ENCODE assay signal across 30 mouse cellular contexts in genomic region chr7:128294785-128295184, GRCm38 (mm10). TPM values are rescaled to one million over a fixed set of nuclear protein-coding genes. Genes with fewer than 3 reads are reported as not detected.
DNase-seq lines count a peak whose midpoint lies in the region; ATAC-seq and TF ChIP-seq lines count a peak whose summit lies in the region.
"Had no signal": no experiment of that assay in that cellular context is flagged by ENCODE, and none has a peak within 500 bp of the region (broad histone marks: within the 10 kb centered on the region; RNA-seq: fewer than 3 reads in every experiment).

No protein-coding gene starts in this region.

- no peak for TF ChIP-seq RAD21 in MEL (IDR thresholded peaks at IDR 0.05; ENCODE audit: low read depth, low read length)

- H3K4me3 ChIP-seq in MEL (ENCODE audit: control insufficient read depth in 1 of 2, insufficient read depth in 1 of 2, low read depth in 2 of 2, low read length in 2 of 2): no peak overlapping the region
- no peak overlapping the region for H3K4me3 ChIP-seq in liver, embryonic 12.5 days
- no peak overlapping the region for H3K4me3 ChIP-seq in liver, embryonic 15.5 days (replicated peaks)
- no peak overlapping the region for H3K4me3 ChIP-seq in limb, embryonic 10.5 days
- no peak overlapping the region for H3K4me3 ChIP-seq in stomach, postnatal 0 days (ENCODE audit: low read depth, low read length)
- no peak overlapping the region for H3K4me3 ChIP-seq in intestine, embryonic 15.5 days (replicated peaks)
- H3K4me3 ChIP-seq: forebrain, embryonic 10.5 days; forebrain, embryonic 13.5 days; gastrocnemius, adult 2 months; heart, embryonic 12.5 days; heart, embryonic 15.5 days; hindbrain, embryonic 10.5 days; hindbrain, embryonic 13.5 days had no signal

- H3K79me2 ChIP-seq in MEL (ENCODE audit: control insufficient read depth, insufficient read depth, low read length, poor library complexity): peaks cover 21% of the 10 kb centered on the region

- no peak for TF ChIP-seq POLR2A in MEL (IDR thresholded peaks at IDR 0.05; ENCODE audit: control insufficient read depth in 1 of 2, insufficient read depth in 1 of 2, low read depth in 1 of 2, low read length in 2 of 2, poor library complexity in 1 of 2)

- no peak overlapping the region for H3K9ac ChIP-seq in MEL (ENCODE audit: control insufficient read depth, low read depth, low read length, poor library complexity, severe bottlenecking)
- 0 out of 2 replicates have a peak overlapping the region, but pooled peaks have one; percentile 3 for H3K9ac ChIP-seq in liver, embryonic 12.5 days
- H3K9ac ChIP-seq in liver, embryonic 15.5 days: 0 out of 2 replicates have a peak overlapping the region, but pooled peaks have one; percentile 6
- H3K9ac ChIP-seq in stomach, postnatal 0 days (ENCODE audit: low read length): no peak overlapping the region
- H3K9ac ChIP-seq in intestine, embryonic 15.5 days: no peak overlapping the region
- H3K9ac ChIP-seq: forebrain, embryonic 13.5 days; heart, embryonic 12.5 days; heart, embryonic 15.5 days; hindbrain, embryonic 13.5 days had no signal

- 58% methylated on average over 10 of the region's 10 CpGs for WGBS in liver, embryonic 12.5 days (ENCODE audit: insufficient replicate concordance)
- 52% methylated on average over 10 of the region's 10 CpGs for WGBS in liver, embryonic 15.5 days (ENCODE audit: insufficient replicate concordance)
- 92% methylated on average over 10 of the region's 10 CpGs for WGBS in limb, embryonic 10.5 days
- WGBS in stomach, postnatal 0 days: 84% methylated on average over 10 of the region's 10 CpGs
- 87% methylated on average over 10 of the region's 10 CpGs for WGBS in intestine, embryonic 15.5 days

- no peak for TF ChIP-seq CTCF in MEL (IDR thresholded peaks at IDR 0.05 in 2 of 3, conservative IDR thresholded peaks at IDR 0.05 in 1 of 3; ENCODE audit: control insufficient read depth in 1 of 3, insufficient read depth in 1 of 3, low read depth in 2 of 3, low read length in 3 of 3, poor library complexity in 1 of 3, severe bottlenecking in 1 of 3)
- no peak for TF ChIP-seq CTCF in stomach, postnatal 0 days (IDR thresholded peaks at IDR 0.05; ENCODE audit: low read depth)

- no peak for TF ChIP-seq EP300 in MEL (IDR thresholded peaks at IDR 0.05; ENCODE audit: low read depth in 1 of 2, low read length in 2 of 2)
- no peak for TF ChIP-seq EP300 in stomach, postnatal 0 days (optimal IDR thresholded peaks at IDR 0.05)

- peak; percentile 58; the same call in 1 of the 2 replicates for ATAC-seq in erythroid progenitor cell, adult 5-6 weeks (replicated peaks; ENCODE audit: low FRiP score, poor library complexity, severe bottlenecking)
- peak; percentile 40; the same call in 1 of the 2 replicates for ATAC-seq in liver, embryonic 12.5 days
- ATAC-seq in liver, embryonic 15.5 days (ENCODE audit: insufficient read depth): peak; percentile 43
- no peak for ATAC-seq in stomach, postnatal 0 days (ENCODE audit: low FRiP score, low TSS enrichment)
- no peak for ATAC-seq in intestine, embryonic 15.5 days
- ATAC-seq: forebrain, embryonic 13.5 days; forebrain, embryonic 16.5 days; hindbrain, embryonic 16.5 days; Patski had no signal

- no peaks in the 10 kb centered on the region for H3K9me3 ChIP-seq in MEL (replicated peaks; ENCODE audit: insufficient read depth, low read length)
- no peaks in the 10 kb centered on the region for H3K9me3 ChIP-seq in liver, embryonic 12.5 days (replicated peaks)
- H3K9me3 ChIP-seq in liver, embryonic 15.5 days (replicated peaks): no peaks in the 10 kb centered on the region
- H3K9me3 ChIP-seq in limb, embryonic 10.5 days (replicated peaks): no peaks in the 10 kb centered on the region
- no peaks in the 10 kb centered on the region for H3K9me3 ChIP-seq in stomach, postnatal 0 days (ENCODE audit: control insufficient read depth, low read length)
- H3K9me3 ChIP-seq in intestine, embryonic 15.5 days: no peaks in the 10 kb centered on the region
- H3K9me3 ChIP-seq: forebrain, embryonic 10.5 days; forebrain, embryonic 13.5 days; heart, embryonic 12.5 days; heart, embryonic 15.5 days; hindbrain, embryonic 10.5 days; hindbrain, embryonic 13.5 days had no signal

- no peak for DNase-seq in MEL (ENCODE audit: low read depth, low spot score)
- DNase-seq in right cerebral cortex, adult 2 months (ENCODE audit: low spot score in 2 of 2): no peak
- no peak for DNase-seq in limb, embryonic 10.5 days (ENCODE audit: low spot score)
- DNase-seq in stomach, postnatal 0 days (ENCODE audit: low spot score): no peak
- DNase-seq: adrenal gland, postnatal 10 days; adrenal gland, postnatal 36 days; cerebellum, adult 2 months; cerebellum, adult 9-11 months; cerebellum, postnatal 36 days; embryo, embryonic 11 days; gastrocnemius, adult 2 months; gastrocnemius, postnatal 14 days; heart, adult 18-20 months; heart, postnatal 10 days; heart, postnatal 36 days had no signal

- peak overlapping the region; percentile 93 for H3K4me2 ChIP-seq in liver, embryonic 12.5 days
- H3K4me2 ChIP-seq in liver, embryonic 15.5 days: peak overlapping the region; percentile 48
- no peak overlapping the region for H3K4me2 ChIP-seq in stomach, postnatal 0 days (replicated peaks; ENCODE audit: low read depth)
- H3K4me2 ChIP-seq in intestine, embryonic 15.5 days (replicated peaks): no peak overlapping the region
- H3K4me2 ChIP-seq: forebrain, embryonic 13.5 days; heart, embryonic 12.5 days; heart, embryonic 15.5 days; hindbrain, embryonic 13.5 days had no signal

- H3K36me3 ChIP-seq in MEL (ENCODE audit: control insufficient read depth in 1 of 2, insufficient read depth in 2 of 2, low read length in 2 of 2): peaks cover 0 to 36% of the 10 kb centered on the region in 2 experiments; a peak in 3 of 4 replicates
- H3K36me3 ChIP-seq in liver, embryonic 12.5 days: peaks cover 63% of the 10 kb centered on the region
- peaks cover 43% of the 10 kb centered on the region for H3K36me3 ChIP-seq in liver, embryonic 15.5 days (replicated peaks)
- H3K36me3 ChIP-seq in limb, embryonic 10.5 days: peaks cover 32% of the 10 kb centered on the region
- H3K36me3 ChIP-seq in stomach, postnatal 0 days (ENCODE audit: control insufficient read depth, insufficient read depth, low read length): 0 out of 2 replicates have a peak, but pooled peaks cover 2% of the 10 kb centered on the region
- H3K36me3 ChIP-seq in intestine, embryonic 15.5 days: 0 out of 2 replicates have a peak, but pooled peaks cover 4% of the 10 kb centered on the region

- peaks cover 14 to 28% of the 10 kb centered on the region in 2 experiments for H3K4me1 ChIP-seq in MEL (ENCODE audit: control insufficient read depth in 1 of 2, insufficient read depth in 2 of 2, low read length in 2 of 2)
- H3K4me1 ChIP-seq in liver, embryonic 12.5 days: peaks cover 87% of the 10 kb centered on the region
- H3K4me1 ChIP-seq in liver, embryonic 15.5 days (replicated peaks): peaks cover 80% of the 10 kb centered on the region
- H3K4me1 ChIP-seq in limb, embryonic 10.5 days: peaks cover 25% of the 10 kb centered on the region
- 0 out of 2 replicates have a peak, but pooled peaks cover 4% of the 10 kb centered on the region for H3K4me1 ChIP-seq in stomach, postnatal 0 days (replicated peaks; ENCODE audit: control insufficient read depth, insufficient read depth)
- peaks cover 18% of the 10 kb centered on the region for H3K4me1 ChIP-seq in intestine, embryonic 15.5 days (replicated peaks)

- no peaks in the 10 kb centered on the region for H3K27me3 ChIP-seq in MEL (ENCODE audit: control insufficient read depth in 1 of 2, insufficient read depth in 2 of 2, low read length in 2 of 2)
- H3K27me3 ChIP-seq in liver, embryonic 12.5 days (replicated peaks): no peaks in the 10 kb centered on the region
- H3K27me3 ChIP-seq in liver, embryonic 15.5 days: no peaks in the 10 kb centered on the region
- H3K27me3 ChIP-seq in limb, embryonic 10.5 days (ENCODE audit: low read depth, poor library complexity, severe bottlenecking): no peaks in the 10 kb centered on the region
- no peaks in the 10 kb centered on the region for H3K27me3 ChIP-seq in stomach, postnatal 0 days (ENCODE audit: control insufficient read depth, insufficient read depth, low read length)
- no peaks in the 10 kb centered on the region for H3K27me3 ChIP-seq in intestine, embryonic 15.5 days (replicated peaks)
- H3K27me3 ChIP-seq: forebrain, embryonic 13.5 days; heart, embryonic 12.5 days; heart, embryonic 15.5 days; hindbrain, embryonic 13.5 days; Patski had no signal

- H3K27ac ChIP-seq in MEL (ENCODE audit: control insufficient read depth, low read depth, low read length): no peak overlapping the region
- peak overlapping the region; percentile 94 for H3K27ac ChIP-seq in liver, embryonic 12.5 days
- H3K27ac ChIP-seq in liver, embryonic 15.5 days (replicated peaks): peak overlapping the region; percentile 90
- H3K27ac ChIP-seq in limb, embryonic 10.5 days: no peak overlapping the region
- H3K27ac ChIP-seq in stomach, postnatal 0 days (replicated peaks): no peak overlapping the region
- H3K27ac ChIP-seq in intestine, embryonic 15.5 days: no peak overlapping the region
- H3K27ac ChIP-seq: forebrain, embryonic 10.5 days; forebrain, embryonic 13.5 days; gastrocnemius, adult 2 months; heart, embryonic 15.5 days; hindbrain, embryonic 10.5 days; hindbrain, embryonic 13.5 days had no signal

RNA-seq across cellular contexts. Expression of gene BC017158, which starts 3.2 kb away (rescaled TPM):
- total RNA-seq in MEL (2012; rRNA removed): 16.2 and 19.8 TPM in 2 replicates
- polyA plus RNA-seq in MEL (2012; ENCODE audit: insufficient read depth in 1 of 2, insufficient read length in 2 of 2, low read depth in 1 of 2, low replicate concordance in 2 of 2, missing spikeins in 1 of 2): 10 to 100 TPM in 1 of 2 experiments, not detected in 1; 41.6 TPM
- 90.5 and 137 TPM in 2 replicates for total RNA-seq in erythroid progenitor cell, adult 5-6 weeks (2015; ENCODE audit: low replicate concordance)
- 85.2 and 107 TPM in 2 replicates for total RNA-seq in erythroid progenitor cell, adult 5-6 weeks (2017; ENCODE audit: low replicate concordance)
- polyA plus RNA-seq in liver, embryonic 12.5 days (2016; fragmentation: Nextera tagmentation; extraction: Ambion mirVana): 26.3 and 29.4 TPM in 2 replicates
- polyA plus RNA-seq in liver, embryonic 15.5 days (2015; fragmentation: Nextera tagmentation; extraction: Ambion mirVana): 20.3 and 22.0 TPM in 2 replicates
- 27.9 and 28.4 TPM in 2 replicates for polyA plus RNA-seq in limb, embryonic 10.5 days (2016; fragmentation: Nextera tagmentation; extraction: Ambion mirVana)
- 17.0 and 19.4 TPM in 2 replicates for polyA plus RNA-seq in stomach, postnatal 0 days (2015; fragmentation: Nextera tagmentation; extraction: Ambion mirVana)
- polyA plus RNA-seq in intestine, embryonic 15.5 days (2015; fragmentation: Nextera tagmentation; extraction: Ambion mirVana): 43.0 and 51.0 TPM in 2 replicates

RNA-seq across cellular contexts. Expression of gene Slc5a2, which starts 29.3 kb away (rescaled TPM):
- 0.29 and 0.58 TPM in 2 replicates for total RNA-seq in MEL (2012; rRNA removed)
- under 1 TPM in 1 of 2 experiments, not detected in 1; 0.25 TPM for polyA plus RNA-seq in MEL (2012; ENCODE audit: insufficient read depth in 1 of 2, insufficient read length in 2 of 2, low read depth in 1 of 2, low replicate concordance in 2 of 2, missing spikeins in 1 of 2)
- 2.5 TPM in 1 of 2 replicates, not detected in the other for total RNA-seq in erythroid progenitor cell, adult 5-6 weeks (2015; ENCODE audit: low replicate concordance)
- total RNA-seq in erythroid progenitor cell, adult 5-6 weeks (2017; ENCODE audit: low replicate concordance): 1.3 TPM in 1 of 2 replicates, not detected in the other
- polyA plus RNA-seq in liver, embryonic 12.5 days (2016; fragmentation: Nextera tagmentation; extraction: Ambion mirVana): 2.0 and 2.1 TPM in 2 replicates
- 1.4 and 2.1 TPM in 2 replicates for polyA plus RNA-seq in liver, embryonic 15.5 days (2015; fragmentation: Nextera tagmentation; extraction: Ambion mirVana)
- 0.33 and 0.50 TPM in 2 replicates for polyA plus RNA-seq in limb, embryonic 10.5 days (2016; fragmentation: Nextera tagmentation; extraction: Ambion mirVana)
- polyA plus RNA-seq in stomach, postnatal 0 days (2015; fragmentation: Nextera tagmentation; extraction: Ambion mirVana): 0.63 and 1.0 TPM in 2 replicates
- polyA plus RNA-seq in intestine, embryonic 15.5 days (2015; fragmentation: Nextera tagmentation; extraction: Ambion mirVana): 0.20 and 0.24 TPM in 2 replicates
- total RNA-seq: adrenal gland, postnatal 36 days; gastrocnemius, adult 2 months; gastrocnemius, postnatal 14 days; heart, adult 18-20 months; heart, postnatal 10 days; heart, postnatal 36 days had no signal
- polyA plus RNA-seq: cortical plate, adult 2 months; embryonic facial prominence, embryonic 14.5 days; forebrain, embryonic 10.5 days; forebrain, embryonic 13.5 days; forebrain, embryonic 16.5 days; heart, embryonic 15.5 days; hindbrain, embryonic 13.5 days had no signal

RNA-seq across cellular contexts. Expression of gene Tgfb1i1, which starts 48.2 kb away (rescaled TPM):
- total RNA-seq in MEL (2012; rRNA removed): 0.10 TPM in 1 of 2 replicates, not detected in the other
- under 1 TPM in 1 of 2 experiments, not detected in 1; 0.21 TPM for polyA plus RNA-seq in MEL (2012; ENCODE audit: insufficient read depth in 1 of 2, insufficient read length in 2 of 2, low read depth in 1 of 2, low replicate concordance in 2 of 2, missing spikeins in 1 of 2)
- 0.84 and 1.4 TPM in 2 replicates for total RNA-seq in erythroid progenitor cell, adult 5-6 weeks (2015; ENCODE audit: low replicate concordance)
- 0.51 TPM in 1 of 2 replicates, not detected in the other for total RNA-seq in erythroid progenitor cell, adult 5-6 weeks (2017; ENCODE audit: low replicate concordance)
- 22.3 and 25.1 TPM in 2 replicates for polyA plus RNA-seq in liver, embryonic 12.5 days (2016; fragmentation: Nextera tagmentation; extraction: Ambion mirVana)
- polyA plus RNA-seq in liver, embryonic 15.5 days (2015; fragmentation: Nextera tagmentation; extraction: Ambion mirVana): 10.9 and 11.7 TPM in 2 replicates
- 12.9 and 14.5 TPM in 2 replicates for polyA plus RNA-seq in limb, embryonic 10.5 days (2016; fragmentation: Nextera tagmentation; extraction: Ambion mirVana)
- 167 and 178 TPM in 2 replicates for polyA plus RNA-seq in stomach, postnatal 0 days (2015; fragmentation: Nextera tagmentation; extraction: Ambion mirVana)
- polyA plus RNA-seq in intestine, embryonic 15.5 days (2015; fragmentation: Nextera tagmentation; extraction: Ambion mirVana): 160 and 163 TPM in 2 replicates

RNA-seq across cellular contexts. Expression of gene 9130023H24Rik, which starts 57.0 kb away (rescaled TPM):
- total RNA-seq in MEL (2012; rRNA removed): 1.2 and 1.5 TPM in 2 replicates
- under 1 TPM in 1 of 2 experiments, not detected in 1; 0.96 TPM for polyA plus RNA-seq in MEL (2012; ENCODE audit: insufficient read depth in 1 of 2, insufficient read length in 2 of 2, low read depth in 1 of 2, low replicate concordance in 2 of 2, missing spikeins in 1 of 2)
- total RNA-seq in erythroid progenitor cell, adult 5-6 weeks (2015; ENCODE audit: low replicate concordance): 3.6 and 5.9 TPM in 2 replicates
- 2.6 and 2.8 TPM in 2 replicates for total RNA-seq in erythroid progenitor cell, adult 5-6 weeks (2017; ENCODE audit: low replicate concordance)
- polyA plus RNA-seq in liver, embryonic 12.5 days (2016; fragmentation: Nextera tagmentation; extraction: Ambion mirVana): 2.9 and 3.1 TPM in 2 replicates
- polyA plus RNA-seq in liver, embryonic 15.5 days (2015; fragmentation: Nextera tagmentation; extraction: Ambion mirVana): 1.9 and 2.4 TPM in 2 replicates
- polyA plus RNA-seq in limb, embryonic 10.5 days (2016; fragmentation: Nextera tagmentation; extraction: Ambion mirVana): 7.7 and 10.6 TPM in 2 replicates
- polyA plus RNA-seq in stomach, postnatal 0 days (2015; fragmentation: Nextera tagmentation; extraction: Ambion mirVana): 4.6 and 5.0 TPM in 2 replicates
- polyA plus RNA-seq in intestine, embryonic 15.5 days (2015; fragmentation: Nextera tagmentation; extraction: Ambion mirVana): 5.7 and 6.1 TPM in 2 replicates

RNA-seq across cellular contexts. Expression of gene Armc5, which starts 57.6 kb away (rescaled TPM):
- total RNA-seq in MEL (2012; rRNA removed): 13.3 and 14.6 TPM in 2 replicates
- 10 to 100 TPM in 1 of 2 experiments, not detected in 1; 23.7 TPM for polyA plus RNA-seq in MEL (2012; ENCODE audit: insufficient read depth in 1 of 2, insufficient read length in 2 of 2, low read depth in 1 of 2, low replicate concordance in 2 of 2, missing spikeins in 1 of 2)
- 3.4 and 4.7 TPM in 2 replicates for total RNA-seq in erythroid progenitor cell, adult 5-6 weeks (2015; ENCODE audit: low replicate concordance)
- total RNA-seq in erythroid progenitor cell, adult 5-6 weeks (2017; ENCODE audit: low replicate concordance): 3.1 and 4.5 TPM in 2 replicates
- polyA plus RNA-seq in liver, embryonic 12.5 days (2016; fragmentation: Nextera tagmentation; extraction: Ambion mirVana): 12.7 and 12.8 TPM in 2 replicates
- polyA plus RNA-seq in liver, embryonic 15.5 days (2015; fragmentation: Nextera tagmentation; extraction: Ambion mirVana): 6.9 and 9.0 TPM in 2 replicates
- 17.8 and 20.0 TPM in 2 replicates for polyA plus RNA-seq in limb, embryonic 10.5 days (2016; fragmentation: Nextera tagmentation; extraction: Ambion mirVana)
- polyA plus RNA-seq in stomach, postnatal 0 days (2015; fragmentation: Nextera tagmentation; extraction: Ambion mirVana): 10.7 and 12.4 TPM in 2 replicates
- 17.4 and 17.6 TPM in 2 replicates for polyA plus RNA-seq in intestine, embryonic 15.5 days (2015; fragmentation: Nextera tagmentation; extraction: Ambion mirVana)

Comparison
In these comparisons a context has a peak if more than half of its experiments do, and no peak if none do; other contexts are left out.
1. H3K27ac ChIP-seq: peak in liver, embryonic 12.5 days (single experiment) and liver, embryonic 15.5 days (single experiment); none in MEL (single experiment), limb, embryonic 10.5 days (single experiment), stomach, postnatal 0 days (single experiment) and intestine, embryonic 15.5 days (single experiment).
2. H3K9ac ChIP-seq: peak in liver, embryonic 12.5 days (single experiment) and liver, embryonic 15.5 days (single experiment); none in MEL (single experiment), stomach, postnatal 0 days (single experiment) and intestine, embryonic 15.5 days (single experiment).
3. ATAC-seq: peak in erythroid progenitor cell, adult 5-6 weeks (single experiment), liver, embryonic 12.5 days (single experiment) and liver, embryonic 15.5 days (single experiment); none in stomach, postnatal 0 days (single experiment) and intestine, embryonic 15.5 days (single experiment).
4. H3K4me2 ChIP-seq: peak in liver, embryonic 12.5 days (single experiment) and liver, embryonic 15.5 days (single experiment); none in stomach, postnatal 0 days (single experiment) and intestine, embryonic 15.5 days (single experiment).